8 mouse cellular contexts compared by ENCODE assay signal in the genomic region with DNA sequence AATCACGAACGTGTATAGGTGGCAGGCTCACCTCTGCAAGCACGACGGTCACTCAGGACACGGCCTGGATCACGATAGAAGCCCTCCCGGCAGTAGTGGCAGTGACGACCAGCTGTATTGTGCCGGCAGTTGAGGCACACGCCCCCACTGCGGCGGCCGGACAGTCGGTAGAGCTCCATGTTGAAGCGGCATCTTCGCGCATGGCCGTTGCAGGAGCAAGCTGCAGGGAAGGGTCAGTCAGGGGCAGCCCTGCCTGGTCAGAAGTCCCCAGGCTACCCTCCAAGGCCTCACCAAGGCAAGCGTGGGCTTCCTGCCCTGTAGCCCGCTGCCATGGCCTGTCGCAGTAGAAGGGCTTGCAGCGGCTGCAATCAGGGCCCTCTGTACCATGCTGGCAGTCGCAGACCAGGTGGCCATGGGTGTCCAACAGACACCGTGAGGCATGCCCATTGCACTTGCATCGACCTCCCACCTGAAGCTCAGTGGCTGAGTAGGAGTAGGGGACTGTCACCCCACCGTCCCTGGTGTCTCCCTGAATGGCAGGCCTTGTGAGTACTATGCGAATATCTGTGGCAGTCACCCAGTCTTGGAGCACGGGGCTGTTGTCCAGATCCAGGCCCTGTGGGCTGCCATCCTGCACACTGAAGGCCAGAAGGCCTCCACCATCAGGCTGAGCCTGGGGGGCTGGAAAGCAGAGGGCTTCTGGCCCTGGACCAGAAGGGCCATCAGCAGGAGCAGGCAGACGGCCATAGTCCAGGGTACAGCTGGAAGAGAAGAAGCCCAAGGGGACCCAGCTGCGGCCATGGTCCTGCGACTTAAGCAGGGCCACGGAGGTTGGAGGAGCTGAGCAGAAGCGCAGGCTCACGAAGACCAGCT. TPM values are rescaled to one million over a fixed set of nuclear protein-coding genes. Genes with fewer than 3 reads are reported as not detected.
DNase-seq lines count a peak whose midpoint lies in the region; ATAC-seq and TF ChIP-seq lines count a peak whose summit lies in the region.

No protein-coding gene starts in this region.

- no peak overlapping the region for H3K27ac ChIP-seq in heart, embryonic 16.5 days (ENCODE audit: low read length)
- H3K27ac ChIP-seq in liver, embryonic 16.5 days (ENCODE audit: low read length), result peak overlapping the region; percentile 97

- H3K27me3 ChIP-seq in G1E (ENCODE audit: insufficient read depth, low read length), result no peaks in the 10 kb centered on the region
- H3K27me3 ChIP-seq in heart, embryonic 16.5 days (ENCODE audit: control insufficient read depth, insufficient read depth, low read length), result peaks cover 42% of the 10 kb centered on the region
- H3K27me3 ChIP-seq in liver, embryonic 16.5 days (ENCODE audit: control insufficient read depth, insufficient read depth, low read depth, low read length), result peaks cover 20% of the 10 kb centered on the region

- no peak for ATAC-seq in G1E (ENCODE audit: extremely low read depth, insufficient number of reproducible peaks, low FRiP score, poor library complexity, severe bottlenecking)
- ATAC-seq in heart, embryonic 16.5 days (replicated peaks; ENCODE audit: extremely low read depth, insufficient read depth, low FRiP score), result no peak
- ATAC-seq in liver, embryonic 16.5 days (ENCODE audit: low read depth), result no peak

- peaks cover 92% of the 10 kb centered on the region for H3K4me1 ChIP-seq in G1E (ENCODE audit: insufficient read depth, low read depth, low read length)
- peaks cover 59% of the 10 kb centered on the region for H3K4me1 ChIP-seq in heart, embryonic 16.5 days (ENCODE audit: control insufficient read depth, insufficient read depth, low read length)
- H3K4me1 ChIP-seq in liver, embryonic 16.5 days (ENCODE audit: control insufficient read depth, low read depth, low read length), result peaks cover 90% of the 10 kb centered on the region

- no peak for TF ChIP-seq CTCF in G1E (IDR thresholded peaks at IDR 0.05; ENCODE audit: low read depth, low read length)

- peak; percentile 92 for DNase-seq in heart, adult 11 months
- no peak for DNase-seq in heart, postnatal 10 days
- no peak for DNase-seq in G1E (ENCODE audit: low spot score)
- DNase-seq in embryo, embryonic 11 days, result no peak
- no peak for DNase-seq in layer of hippocampus, adult 18-20 months (ENCODE audit: low spot score in 2 of 2)
- DNase-seq in adrenal gland, postnatal 4 days (ENCODE audit: low spot score in 2 of 2), result no peak

- intact Hi-C loops in heart, postnatal 10 days (cut with DNase I), result no loop called here

- peak overlapping the region; percentile 97 for H3K4me3 ChIP-seq in G1E (ENCODE audit: low read depth, low read length)
- H3K4me3 ChIP-seq in heart, embryonic 16.5 days (ENCODE audit: low read length), result peak overlapping the region; percentile 57
- peak overlapping the region; percentile 58 for H3K4me3 ChIP-seq in liver, embryonic 16.5 days (ENCODE audit: low read depth, low read length)

- peaks cover 29% of the 10 kb centered on the region for H3K36me3 ChIP-seq in G1E (replicated peaks)
- H3K36me3 ChIP-seq in heart, embryonic 16.5 days (ENCODE audit: control insufficient read depth, insufficient read depth), result no peaks in the 10 kb centered on the region
- H3K36me3 ChIP-seq in liver, embryonic 16.5 days (ENCODE audit: control insufficient read depth, insufficient read depth), result no peaks in the 10 kb centered on the region

- H3K9me3 ChIP-seq in G1E (replicated peaks), result no peaks in the 10 kb centered on the region
- H3K9me3 ChIP-seq in heart, embryonic 16.5 days (replicated peaks; ENCODE audit: control insufficient read depth, low read length), result no peaks in the 10 kb centered on the region
- no peaks in the 10 kb centered on the region for H3K9me3 ChIP-seq in liver, embryonic 16.5 days (replicated peaks; ENCODE audit: control insufficient read depth, low read length)

- peak overlapping the region; percentile 83 for H3K9ac ChIP-seq in heart, embryonic 16.5 days (ENCODE audit: low read length)
- H3K9ac ChIP-seq in liver, embryonic 16.5 days (ENCODE audit: low read depth, low read length), result peak overlapping the region; percentile 75

- H3K4me2 ChIP-seq in heart, embryonic 16.5 days (ENCODE audit: low read depth, low read length), result peak overlapping the region; percentile 96
- peak overlapping the region; percentile 100 for H3K4me2 ChIP-seq in liver, embryonic 16.5 days (ENCODE audit: low read depth, low read length)

- 77% methylated on average over 34 of the region's 34 CpGs for WGBS in heart, embryonic 16.5 days
- 64% methylated on average over 34 of the region's 34 CpGs for WGBS in liver, embryonic 16.5 days (ENCODE audit: insufficient replicate concordance)

RNA-seq across cellular contexts. Expression of gene Ntn3, which starts 1.3 kb away (rescaled TPM):
- total RNA-seq in heart, postnatal 10 days (2021), result 1 to 10 TPM; 1.6 to 1.7 TPM
- total RNA-seq in G1E (2014; fragmentation: Nextera tagmentation), result 3.8 and 3.9 TPM in 2 replicates
- total RNA-seq in G1E (2017), result 1.5 and 2.1 TPM in 2 replicates
- polyA plus RNA-seq in G1E (2012), result 1.6 and 1.8 TPM in 2 replicates
- 1.3 and 1.6 TPM in 2 replicates for polyA plus RNA-seq in heart, embryonic 16.5 days (2015; fragmentation: Nextera tagmentation; extraction: Ambion mirVana)
- polyA plus RNA-seq in liver, embryonic 16.5 days (2015; fragmentation: Nextera tagmentation; extraction: Ambion mirVana), result 0.65 and 0.78 TPM in 2 replicates
- 1 to 10 TPM; 7.5 to 9.9 TPM for total RNA-seq in layer of hippocampus, adult 18-20 months (2021)
- total RNA-seq in adrenal gland, postnatal 4 days (2021), result 1 to 10 TPM; 7.6 to 8.2 TPM

RNA-seq across cellular contexts. Expression of gene Tbc1d24, which starts 2.6 kb away (rescaled TPM):
- 10 to 100 TPM in 1 of 2 experiments, 1 to 10 TPM in 1; 8.4 to 11.0 TPM for total RNA-seq in heart, postnatal 10 days (2021)
- total RNA-seq in G1E (2014; fragmentation: Nextera tagmentation), result 94.0 and 120 TPM in 2 replicates
- 57.9 and 59.1 TPM in 2 replicates for total RNA-seq in G1E (2017)
- polyA plus RNA-seq in G1E (2012), result 14.6 and 23.4 TPM in 2 replicates
- 3.7 and 4.3 TPM in 2 replicates for polyA plus RNA-seq in heart, embryonic 16.5 days (2015; fragmentation: Nextera tagmentation; extraction: Ambion mirVana)
- polyA plus RNA-seq in liver, embryonic 16.5 days (2015; fragmentation: Nextera tagmentation; extraction: Ambion mirVana), result 7.0 and 7.4 TPM in 2 replicates
- total RNA-seq in layer of hippocampus, adult 18-20 months (2021), result 10 to 100 TPM; 54.2 to 57.6 TPM
- 10 to 100 TPM; 13.7 to 15.9 TPM for total RNA-seq in adrenal gland, postnatal 4 days (2021)

RNA-seq across cellular contexts. Expression of gene Tedc2, which starts 12.6 kb away (rescaled TPM):
- 1 to 10 TPM; 3.5 to 5.0 TPM for total RNA-seq in heart, postnatal 10 days (2021)
- total RNA-seq in G1E (2014; fragmentation: Nextera tagmentation) (22.8 and 41.7 TPM in 2 replicates), G1E (2017) (38.3 and 46.5 TPM in 2 replicates)
- polyA plus RNA-seq in G1E (2012), result 47.0 and 55.1 TPM in 2 replicates
- 4.2 and 5.7 TPM in 2 replicates for polyA plus RNA-seq in heart, embryonic 16.5 days (2015; fragmentation: Nextera tagmentation; extraction: Ambion mirVana)
- 7.1 and 7.4 TPM in 2 replicates for polyA plus RNA-seq in liver, embryonic 16.5 days (2015; fragmentation: Nextera tagmentation; extraction: Ambion mirVana)
- total RNA-seq in layer of hippocampus, adult 18-20 months (2021), result 1 to 10 TPM; 7.3 to 8.5 TPM
- total RNA-seq in adrenal gland, postnatal 4 days (2021), result 10 to 100 TPM; 13.8 to 17.6 TPM

RNA-seq across cellular contexts. Expression of gene Atp6v0c, which starts 38.5 kb away (rescaled TPM):
- 100 to 1,000 TPM; 275 to 284 TPM for total RNA-seq in heart, postnatal 10 days (2021)
- total RNA-seq in G1E (2014; fragmentation: Nextera tagmentation), result 126 and 189 TPM in 2 replicates
- 61.1 and 65.5 TPM in 2 replicates for total RNA-seq in G1E (2017)
- 209 and 285 TPM in 2 replicates for polyA plus RNA-seq in G1E (2012)
- 522 and 538 TPM in 2 replicates for polyA plus RNA-seq in heart, embryonic 16.5 days (2015; fragmentation: Nextera tagmentation; extraction: Ambion mirVana)
- 352 and 382 TPM in 2 replicates for polyA plus RNA-seq in liver, embryonic 16.5 days (2015; fragmentation: Nextera tagmentation; extraction: Ambion mirVana)
- total RNA-seq in layer of hippocampus, adult 18-20 months (2021), result 1,000 to 10,000 TPM; 1,141 to 1,201 TPM
- 100 to 1,000 TPM; 344 to 347 TPM for total RNA-seq in adrenal gland, postnatal 4 days (2021)

RNA-seq across cellular contexts. Expression of gene Ccnf, which starts 43.3 kb away (rescaled TPM):
- 1 to 10 TPM; 6.9 to 7.7 TPM for total RNA-seq in heart, postnatal 10 days (2021)
- total RNA-seq in G1E (2014; fragmentation: Nextera tagmentation) (65.0 and 73.4 TPM in 2 replicates), G1E (2017) (59.1 and 65.1 TPM in 2 replicates)
- polyA plus RNA-seq in G1E (2012), result 87.0 and 87.6 TPM in 2 replicates
- 37.0 and 43.2 TPM in 2 replicates for polyA plus RNA-seq in heart, embryonic 16.5 days (2015; fragmentation: Nextera tagmentation; extraction: Ambion mirVana)
- polyA plus RNA-seq in liver, embryonic 16.5 days (2015; fragmentation: Nextera tagmentation; extraction: Ambion mirVana), result 72.1 and 75.2 TPM in 2 replicates
- total RNA-seq in layer of hippocampus, adult 18-20 months (2021), result 1 to 10 TPM; 4.8 to 5.0 TPM
- total RNA-seq in adrenal gland, postnatal 4 days (2021), result 10 to 100 TPM; 23.3 to 25.5 TPM
